Mouse (Mus musculus): ENCODE results near the gene Gm5800. TPM values are rescaled to one million over a fixed set of nuclear protein-coding genes. Genes with fewer than 3 reads are reported as not detected.

Gm5800 gene
- polyA plus RNA-seq, 1 experiment from 2014 or later: not detected

Other genes starting within 250 kb of the Gm5800 start
- gene Gm5622, start 164.4 kb downstream of the Gm5800 start, polyA plus RNA-seq (2015; fragmentation: Nextera tagmentation; extraction: Ambion mirVana): not detected in 2 replicates
- not detected in 2 replicates for gene Gm17175, start 143.1 kb downstream of the Gm5800 start, polyA plus RNA-seq (2015; fragmentation: Nextera tagmentation; extraction: Ambion mirVana)
- gene Gm17174, start 125.0 kb downstream of the Gm5800 start, polyA plus RNA-seq (2015; fragmentation: Nextera tagmentation; extraction: Ambion mirVana): not detected in 2 replicates
- gene Gm17078, start 105.9 kb downstream of the Gm5800 start, polyA plus RNA-seq (2015; fragmentation: Nextera tagmentation; extraction: Ambion mirVana): not detected in 2 replicates
- gene Gm4181, start 81.5 kb downstream of the Gm5800 start, polyA plus RNA-seq (2015; fragmentation: Nextera tagmentation; extraction: Ambion mirVana): not detected in 2 replicates
- not detected in 2 replicates for gene Gm17079, start 21.7 kb downstream of the Gm5800 start, polyA plus RNA-seq (2015; fragmentation: Nextera tagmentation; extraction: Ambion mirVana)
- gene Ang4, start 56.4 kb upstream of the Gm5800 start, polyA plus RNA-seq (2015; fragmentation: Nextera tagmentation; extraction: Ambion mirVana): not detected in 2 replicates
- gene AY358078, start 82.9 kb upstream of the Gm5800 start, polyA plus RNA-seq (2015; fragmentation: Nextera tagmentation; extraction: Ambion mirVana): not detected in 2 replicates
- gene Ear6, start 136.5 kb upstream of the Gm5800 start, polyA plus RNA-seq (2015; fragmentation: Nextera tagmentation; extraction: Ambion mirVana): not detected in 2 replicates
- 80.4 and 88.1 TPM in 2 replicates for gene Mettl17, start 167.7 kb upstream of the Gm5800 start, polyA plus RNA-seq (2015; fragmentation: Nextera tagmentation; extraction: Ambion mirVana)
- gene Slc39a2, start 175.7 kb upstream of the Gm5800 start, polyA plus RNA-seq (2015; fragmentation: Nextera tagmentation; extraction: Ambion mirVana): 1.5 and 1.9 TPM in 2 replicates
- gene Ndrg2, start 197.0 kb upstream of the Gm5800 start, polyA plus RNA-seq (2015; fragmentation: Nextera tagmentation; extraction: Ambion mirVana): 338 and 429 TPM in 2 replicates
- gene Tppp2, start 201.2 kb upstream of the Gm5800 start, polyA plus RNA-seq (2015; fragmentation: Nextera tagmentation; extraction: Ambion mirVana): not detected in 2 replicates
- not detected in 2 replicates for gene Rnase13, start 205.6 kb upstream of the Gm5800 start, polyA plus RNA-seq (2015; fragmentation: Nextera tagmentation; extraction: Ambion mirVana)